Mouse (Mus musculus) megakaryocyte, embryonic 14.5 days (primary cell): ENCODE results near the gene Kat2b. TPM values are rescaled to one million over a fixed set of nuclear protein-coding genes. Genes with fewer than 3 reads are reported as not detected.
"Not testable (repeated sequence)": the region's sequence is repeated elsewhere in the genome, so short reads cannot be mapped to it uniquely, and the experiment has no call there.

Experiments used
- H3K27me3 ChIP-seq: replicated peaks from 2 replicates; pipeline ENCODE3; 2012; ENCODE audit warnings: inconsistent platforms
- H3K36me3 ChIP-seq: replicated peaks from 2 replicates; pipeline ENCODE3; 2012; ENCODE audit warnings: low read length, inconsistent platforms, mixed read lengths
- H3K4me1 ChIP-seq: 2 replicates; pipeline ENCODE4 v1.6.1; 2012; ENCODE audit warnings: inconsistent platforms
- H3K4me3 ChIP-seq: replicated peaks from 2 replicates; pipeline ENCODE3; 2012; ENCODE audit warnings: moderate library complexity, mild to moderate bottlenecking, inconsistent platforms
- H3K9me3 ChIP-seq: 2 replicates; pipeline ENCODE4 v1.6.1; 2012; ENCODE audit warnings: inconsistent platforms
- FLI1 ChIP-seq: IDR thresholded peaks from 2 replicates; pipeline ENCODE4 v1.6.1; 2012; ENCODE audit warnings: low read length, inconsistent platforms, mixed read lengths
- GATA1 ChIP-seq: IDR thresholded peaks from 3 replicates; pipeline ENCODE4 v1.6.1; 2012; ENCODE audit warnings: mixed read lengths, low read length, inconsistent platforms, borderline replicate concordance
- polyA plus RNA-seq: library from polyadenylated mRNA; stranded (reverse); fragments of >175 nt; gene quantifications from 2 replicates; pipeline ENCODE4 v1.2.3, GENCODE M21; 2012; ENCODE audit warnings: low replicate concordance; ENCODE audit not compliant: insufficient read depth

The Kat2b gene
- polyA plus RNA-seq, 1 experiment, result 0.39 TPM

GRCm38 (mm10) chr17:53688321-53688720, 121.7 kb downstream of the Kat2b start:
- H3K9me3 ChIP-seq, result no peaks in the 10 kb centered on the region
- peaks cover 33% of the 10 kb centered on the region for H3K36me3 ChIP-seq
- peak overlapping the region; percentile 95 for H3K4me3 ChIP-seq
- TF ChIP-seq GATA1 (no peak), FLI1 (no peak)
- no peaks in the 10 kb centered on the region for H3K27me3 ChIP-seq
- peaks cover 13% of the 10 kb centered on the region for H3K4me1 ChIP-seq

- Histone ChIP-seq H3K36me3 (peaks cover 25% of the 10 kb centered on the region), H3K4me1 (peaks cover 13% of the 10 kb centered on the region), H3K4me3 (peak within 1 kb of the TSS; percentile 95), H3K27me3 (no peaks in the 10 kb centered on the region), H3K9me3 (no peaks in the 10 kb centered on the region)
- TF ChIP-seq GATA1 (no peak), FLI1 (peak; percentile 50; the same call in 1 of the 2 replicates)
Observed at GRCm38 (mm10) chr17:53688877-53689802, 122.5 kb downstream of the Kat2b start, which contains the start of gene Sgo1. TSS of gene Sgo1 (minus strand) at chr17:53689333.

- Histone ChIP-seq H3K4me1 (peaks cover 13% of the 10 kb centered on the region), H3K9me3 (no peaks in the 10 kb centered on the region), H3K36me3 (peaks cover 17% of the 10 kb centered on the region), H3K4me3 (peak overlapping the region; percentile 95), H3K27me3 (no peaks in the 10 kb centered on the region)
- no peak for TF ChIP-seq FLI1
Observed at GRCm38 (mm10) chr17:53689946-53690345, 123.3 kb downstream of the Kat2b start.

GRCm38 (mm10) chr17:53694039-53694438, 127.4 kb downstream of the Kat2b start:
- Histone ChIP-seq H3K4me3 (no peak overlapping the region), H3K36me3 (no peaks in the 10 kb centered on the region), H3K9me3 (no peaks in the 10 kb centered on the region), H3K4me1 (peaks cover 7% of the 10 kb centered on the region), H3K27me3 (no peaks in the 10 kb centered on the region)
- TF ChIP-seq GATA1, result no peak
- TF ChIP-seq FLI1, result no peak

GRCm38 (mm10) chr17:53697521-53697920, 130.9 kb downstream of the Kat2b start:
- H3K27me3 ChIP-seq, H3K4me1 ChIP-seq, H3K4me3 ChIP-seq, H3K36me3 ChIP-seq, H3K9me3 ChIP-seq: not testable (repeated sequence)

- H3K27me3 ChIP-seq, result no peaks in the 10 kb centered on the region
- TF ChIP-seq FLI1 (no peak), GATA1 (no peak)
- no peak overlapping the region for H3K4me3 ChIP-seq
- H3K9me3 ChIP-seq, result no peaks in the 10 kb centered on the region
- no peaks in the 10 kb centered on the region for H3K36me3 ChIP-seq
- H3K4me1 ChIP-seq, result no peaks in the 10 kb centered on the region
Observed at GRCm38 (mm10) chr17:53714453-53714852, 147.8 kb downstream of the Kat2b start.

GRCm38 (mm10) chr17:53715161-53715560, 148.5 kb downstream of the Kat2b start:
- H3K27me3 ChIP-seq, H3K4me1 ChIP-seq, H3K36me3 ChIP-seq, H3K4me3 ChIP-seq, H3K9me3 ChIP-seq: not testable (repeated sequence)

- no peak overlapping the region for H3K4me3 ChIP-seq
- TF ChIP-seq GATA1 (no peak), FLI1 (no peak)
- H3K36me3 ChIP-seq, result no peaks in the 10 kb centered on the region
- H3K27me3 ChIP-seq, result no peaks in the 10 kb centered on the region
- H3K9me3 ChIP-seq, result no peaks in the 10 kb centered on the region
- H3K4me1 ChIP-seq, result no peaks in the 10 kb centered on the region
Observed at GRCm38 (mm10) chr17:53718474-53718873, 151.8 kb downstream of the Kat2b start.

GRCm38 (mm10) chr17:53718916-53719315, 152.3 kb downstream of the Kat2b start:
- H3K4me3 ChIP-seq, H3K27me3 ChIP-seq: not testable (repeated sequence)

More at GRCm38 (mm10) chr17:53718916-53719315, 152.3 kb downstream of the Kat2b start:
- not testable (repeated sequence) for H3K4me1 ChIP-seq, H3K36me3 ChIP-seq, H3K9me3 ChIP-seq

Other genes starting within 250 kb of the Kat2b start
- gene Efhb, start 103.5 kb upstream of the Kat2b start, polyA plus RNA-seq, result not detected in 2 replicates
- 0.94 and 7.2 TPM in 2 replicates for gene Rab5a, start 87.6 kb upstream of the Kat2b start, polyA plus RNA-seq
- not detected in 2 replicates for gene Pp2d1, start 27.4 kb upstream of the Kat2b start, polyA plus RNA-seq
- gene Sgo1, start 122.5 kb downstream of the Kat2b start, polyA plus RNA-seq, result 2.9 TPM in 1 of 2 replicates, not detected in the other